In genomic region chr6:119849348-119849709, GRCm38 (mm10) we compare ENCODE assay signal across 9 mouse cellular contexts. TPM values are rescaled to one million over a fixed set of nuclear protein-coding genes. Genes with fewer than 3 reads are reported as not detected.
DNase-seq lines count a peak whose midpoint lies in the region; ATAC-seq and TF ChIP-seq lines count a peak whose summit lies in the region.
"Had no signal": no experiment of that assay in that cellular context is flagged by ENCODE, and none has a peak within 500 bp of the region (broad histone marks: within the 10 kb centered on the region; RNA-seq: fewer than 3 reads in every experiment).

No protein-coding gene starts in this region.

- no peaks in the 10 kb centered on the region for H3K9me3 ChIP-seq in kidney, postnatal 0 days (replicated peaks; ENCODE audit: low read length)
- no peaks in the 10 kb centered on the region for H3K9me3 ChIP-seq in forebrain, embryonic 11.5 days (ENCODE audit: control insufficient read depth, low read length)
- H3K9me3 ChIP-seq in hindbrain, postnatal 0 days (ENCODE audit: low read length), result no peaks in the 10 kb centered on the region
- no peaks in the 10 kb centered on the region for H3K9me3 ChIP-seq in midbrain, embryonic 15.5 days

- no peak for DNase-seq in kidney, postnatal 0 days (ENCODE audit: low spot score)
- DNase-seq in kidney, postnatal 25 days, result no peak
- no peak for DNase-seq in forebrain, embryonic 11.5 days (ENCODE audit: low spot score)
- DNase-seq in hindbrain, postnatal 0 days (ENCODE audit: low spot score), result no peak
- no peak for DNase-seq in left cerebral cortex, adult 2 months (ENCODE audit: extremely low spot score in 1 of 2, low spot score in 2 of 2)
- DNase-seq in thymus, postnatal 25 days, result no peak
- DNase-seq: kidney, adult 18-20 months had no signal

- H3K27me3 ChIP-seq in kidney, postnatal 0 days (ENCODE audit: insufficient read depth, low read length), result no peaks in the 10 kb centered on the region
- H3K27me3 ChIP-seq in forebrain, embryonic 11.5 days (ENCODE audit: control insufficient read depth, insufficient read depth, low read length), result no peaks in the 10 kb centered on the region
- no peaks in the 10 kb centered on the region for H3K27me3 ChIP-seq in hindbrain, postnatal 0 days (ENCODE audit: insufficient read depth, low read length)
- H3K27me3 ChIP-seq in midbrain, embryonic 15.5 days (replicated peaks), result no peaks in the 10 kb centered on the region

- H3K4me1 ChIP-seq in kidney, postnatal 0 days (replicated peaks; ENCODE audit: insufficient read depth, low read length), result peaks cover 4% of the 10 kb centered on the region; the same call in 1 of the 2 replicates
- no peaks in the 10 kb centered on the region; the same call in 1 of the 2 replicates for H3K4me1 ChIP-seq in forebrain, embryonic 11.5 days (replicated peaks; ENCODE audit: control insufficient read depth, insufficient read depth, low read length)
- H3K4me1 ChIP-seq in hindbrain, postnatal 0 days (ENCODE audit: insufficient read depth, low read length), result peaks cover 11% of the 10 kb centered on the region; the same call in 1 of the 2 replicates
- H3K4me1 ChIP-seq in midbrain, embryonic 15.5 days, result peaks cover 28% of the 10 kb centered on the region

- no peak for ATAC-seq in kidney, postnatal 0 days (replicated peaks; ENCODE audit: low FRiP score, low read depth)
- ATAC-seq in forebrain, embryonic 11.5 days (replicated peaks; ENCODE audit: low FRiP score), result no peak
- no peak for ATAC-seq in hindbrain, postnatal 0 days
- no peak for ATAC-seq in midbrain, embryonic 15.5 days (replicated peaks)
- ATAC-seq in inflammation-experienced regulatory T-cells, adult 6 months, result no peak

- 60% methylated on average over 3 of the region's 3 CpGs for WGBS in kidney, postnatal 0 days
- 56% methylated on average over 3 of the region's 3 CpGs for WGBS in forebrain, embryonic 11.5 days
- WGBS in hindbrain, postnatal 0 days, result 45% methylated on average over 3 of the region's 3 CpGs
- WGBS in midbrain, embryonic 15.5 days, result 39% methylated on average over 3 of the region's 3 CpGs

- no peaks in the 10 kb centered on the region for H3K36me3 ChIP-seq in kidney, postnatal 0 days (ENCODE audit: insufficient read depth, low read length)
- no peaks in the 10 kb centered on the region for H3K36me3 ChIP-seq in forebrain, embryonic 11.5 days (ENCODE audit: control insufficient read depth, insufficient read depth, low read length)
- H3K36me3 ChIP-seq in hindbrain, postnatal 0 days (ENCODE audit: insufficient read depth, low read length), result no peaks in the 10 kb centered on the region
- H3K36me3 ChIP-seq in midbrain, embryonic 15.5 days (replicated peaks), result no peaks in the 10 kb centered on the region

- no peak for TF ChIP-seq CTCF in kidney, postnatal 0 days (IDR thresholded peaks at IDR 0.05; ENCODE audit: low read depth)
- no peak for TF ChIP-seq CTCF in hindbrain, postnatal 0 days (IDR thresholded peaks at IDR 0.05; ENCODE audit: low read depth)
- no peak for TF ChIP-seq CTCF in left cerebral cortex, adult 2 months (IDR thresholded peaks at IDR 0.05)

- no peak overlapping the region for H3K4me3 ChIP-seq in kidney, postnatal 0 days (replicated peaks; ENCODE audit: low read depth, low read length)
- H3K4me3 ChIP-seq in forebrain, embryonic 11.5 days (ENCODE audit: low read depth, low read length), result peak overlapping the region; percentile 90; the same call in 1 of the 2 replicates
- peak overlapping the region; percentile 99 for H3K4me3 ChIP-seq in hindbrain, postnatal 0 days (ENCODE audit: low read length)
- H3K4me3 ChIP-seq in midbrain, embryonic 15.5 days, result peak overlapping the region; percentile 97
- no peak overlapping the region; the same call in 1 of the 2 replicates for H3K4me3 ChIP-seq in left cerebral cortex, adult 2 months

- no peak overlapping the region for H3K9ac ChIP-seq in kidney, postnatal 0 days (ENCODE audit: low read depth, low read length)
- H3K9ac ChIP-seq in forebrain, embryonic 11.5 days (ENCODE audit: low read length), result no peak overlapping the region
- peak overlapping the region; percentile 98; the same call in 1 of the 2 replicates for H3K9ac ChIP-seq in hindbrain, postnatal 0 days (replicated peaks; ENCODE audit: low read length)
- H3K9ac ChIP-seq in midbrain, embryonic 15.5 days, result peak overlapping the region; percentile 90; the same call in 1 of the 2 replicates

- no peak overlapping the region for H3K27ac ChIP-seq in kidney, postnatal 0 days
- H3K27ac ChIP-seq in forebrain, embryonic 11.5 days (ENCODE audit: low read depth, low read length), result no peak overlapping the region
- peak overlapping the region; percentile 97; the same call in 1 of the 2 replicates for H3K27ac ChIP-seq in hindbrain, postnatal 0 days
- H3K27ac ChIP-seq in midbrain, embryonic 15.5 days, result peak overlapping the region; percentile 99
- H3K27ac ChIP-seq in left cerebral cortex, adult 2 months, result no peak overlapping the region

- intact Hi-C loops in left cerebral cortex, adult 2 months (cut with DNase I), result loop anchor here (2.0 to 5.0 kb wide), 2 partner anchors 57 to 362 kb away; no protein-coding TSS in a partner anchor

- peak overlapping the region; percentile 84; the same call in 1 of the 2 replicates for H3K4me2 ChIP-seq in kidney, postnatal 0 days (ENCODE audit: low read length)
- H3K4me2 ChIP-seq in forebrain, embryonic 11.5 days (ENCODE audit: low read depth, low read length, severe bottlenecking), result peak overlapping the region; percentile 58; the same call in 1 of the 2 replicates
- peak overlapping the region; percentile 71 for H3K4me2 ChIP-seq in hindbrain, postnatal 0 days (ENCODE audit: low read depth, low read length)
- H3K4me2 ChIP-seq in midbrain, embryonic 15.5 days, result peak overlapping the region; percentile 66

RNA-seq across cellular contexts. Expression of gene Erc1, which starts 1.4 kb away (rescaled TPM):
- polyA plus RNA-seq in kidney, postnatal 0 days (2015; fragmentation: Nextera tagmentation; extraction: Ambion mirVana), result 10.6 and 12.6 TPM in 2 replicates
- polyA plus RNA-seq in forebrain, embryonic 11.5 days (2014; fragmentation: Nextera tagmentation; extraction: Ambion mirVana), result 31.4 and 33.7 TPM in 2 replicates
- 72.9 and 73.6 TPM in 2 replicates for total RNA-seq in hindbrain, postnatal 0 days (2014; rRNA removed)
- 50.5 and 51.4 TPM in 2 replicates for polyA plus RNA-seq in hindbrain, postnatal 0 days (2015; fragmentation: Nextera tagmentation; extraction: Ambion mirVana)
- 56.6 and 58.9 TPM in 2 replicates for polyA plus RNA-seq in midbrain, embryonic 15.5 days (2015; fragmentation: Nextera tagmentation; extraction: Ambion mirVana)
- total RNA-seq in left cerebral cortex, adult 2 months (2021), result 10 to 100 TPM; 47.4 to 49.2 TPM
- polyA plus RNA-seq in inflammation-experienced regulatory T-cells, adult 6 months (2017; shearing (Covaris generic)), result 1 to 10 TPM; 6.8 to 7.8 (median 7.3) TPM

RNA-seq across cellular contexts. Expression of gene Rad52, which starts 53.2 kb away (rescaled TPM):
- polyA plus RNA-seq in kidney, postnatal 0 days (2015; fragmentation: Nextera tagmentation; extraction: Ambion mirVana), result 14.4 and 16.0 TPM in 2 replicates
- polyA plus RNA-seq in forebrain, embryonic 11.5 days (2014; fragmentation: Nextera tagmentation; extraction: Ambion mirVana), result 20.9 and 23.2 TPM in 2 replicates
- total RNA-seq in hindbrain, postnatal 0 days (2014; rRNA removed), result 26.6 and 28.3 TPM in 2 replicates
- 16.9 and 17.6 TPM in 2 replicates for polyA plus RNA-seq in hindbrain, postnatal 0 days (2015; fragmentation: Nextera tagmentation; extraction: Ambion mirVana)
- 26.5 and 28.7 TPM in 2 replicates for polyA plus RNA-seq in midbrain, embryonic 15.5 days (2015; fragmentation: Nextera tagmentation; extraction: Ambion mirVana)
- 10 to 100 TPM; 41.2 to 45.0 TPM for total RNA-seq in left cerebral cortex, adult 2 months (2021)
- 10 to 100 TPM; 32.2 to 59.2 (median 46.8) TPM for polyA plus RNA-seq in inflammation-experienced regulatory T-cells, adult 6 months (2017; shearing (Covaris generic))

Comparison
In these comparisons a context has a peak if more than half of its experiments do, and no peak if none do; other contexts are left out.
1. H3K27ac ChIP-seq: peak in hindbrain, postnatal 0 days (single experiment) and midbrain, embryonic 15.5 days (single experiment); none in kidney, postnatal 0 days (single experiment), forebrain, embryonic 11.5 days (single experiment) and left cerebral cortex, adult 2 months (single experiment).
2. H3K4me3 ChIP-seq: peak in forebrain, embryonic 11.5 days (single experiment), hindbrain, postnatal 0 days (single experiment) and midbrain, embryonic 15.5 days (single experiment); none in kidney, postnatal 0 days (single experiment) and left cerebral cortex, adult 2 months (single experiment).
3. H3K9ac ChIP-seq: peak in hindbrain, postnatal 0 days (single experiment) and midbrain, embryonic 15.5 days (single experiment); none in kidney, postnatal 0 days (single experiment) and forebrain, embryonic 11.5 days (single experiment).
4. Peak in every context shown above with its lines, with median percentiles within 50 percentile points of each other: H3K4me2 ChIP-seq.